Mouse (Mus musculus) thymus, adult 2 months (tissue): ENCODE results near the gene Rasl10a.

ENCODE experiments used
- CTCF ChIP-seq: fragments of 200-500 bp; IDR thresholded peaks from 2 replicates; pipeline ENCODE4 v1.5.1; 2012; ENCODE audit warnings: mild to moderate bottlenecking, control low read depth, low read length, moderate library complexity, borderline replicate concordance; ENCODE audit not compliant: control insufficient read depth, poor library complexity, insufficient read depth; ENCODE audit errors: extremely low read depth
- POLR2A ChIP-seq: fragments of 200-500 bp; IDR thresholded peaks from 2 replicates; pipeline ENCODE4 v1.6.1; 2012; ENCODE audit warnings: mild to moderate bottlenecking, low read length, control low read depth, moderate library complexity; ENCODE audit not compliant: control insufficient read depth, poor library complexity, insufficient read depth; ENCODE audit errors: extremely low read depth

DNA sequence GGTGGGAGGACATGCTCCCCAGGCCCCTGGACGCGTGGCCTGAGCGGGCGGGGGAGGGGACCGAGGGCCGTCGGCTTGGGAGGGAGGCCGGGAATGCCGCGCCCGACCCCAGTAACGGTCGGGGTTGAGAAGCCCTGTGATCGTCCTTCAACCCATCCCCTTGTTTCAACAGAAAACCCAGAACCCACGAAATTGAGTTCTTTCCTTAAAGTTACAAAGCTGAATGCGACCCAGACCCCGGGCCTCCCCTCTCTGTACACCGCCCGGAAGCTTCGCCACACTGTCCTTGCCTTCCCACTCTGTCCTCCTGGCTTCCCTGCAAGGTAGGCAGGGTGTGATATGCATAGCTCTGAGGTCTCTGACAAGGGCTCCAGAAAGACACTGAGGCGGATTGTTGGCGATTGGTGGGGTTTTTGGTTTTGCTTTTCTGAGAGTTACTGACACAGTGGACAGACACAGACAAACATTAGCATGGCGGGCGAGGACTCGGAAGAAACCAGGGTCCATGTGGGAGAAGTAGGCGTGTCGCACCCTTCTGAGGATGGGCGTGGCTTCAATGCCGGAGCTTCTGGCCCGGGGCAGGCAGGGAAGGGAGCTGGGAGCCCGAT, 41.8 kb downstream of the Rasl10a start:
- no peak for TF ChIP-seq POLR2A
- TF ChIP-seq CTCF, result no peak
